Mouse (Mus musculus) lung, adult 2 months (tissue): ENCODE results near the gene Serpina11.

Source experiments
- CTCF ChIP-seq: fragments of 200-500 bp; IDR thresholded peaks from 2 replicates; pipeline ENCODE4 v1.5.1; 2011; ENCODE audit warnings: mild to moderate bottlenecking, low read length, control low read depth; ENCODE audit not compliant: insufficient read depth
- POLR2A ChIP-seq: fragments of 200-500 bp; IDR thresholded peaks from 2 replicates; pipeline ENCODE4 v1.6.1; 2011; ENCODE audit warnings: low read depth, mild to moderate bottlenecking, control low read depth, low read length, borderline replicate concordance; ENCODE audit errors: extremely low read depth

DNA sequence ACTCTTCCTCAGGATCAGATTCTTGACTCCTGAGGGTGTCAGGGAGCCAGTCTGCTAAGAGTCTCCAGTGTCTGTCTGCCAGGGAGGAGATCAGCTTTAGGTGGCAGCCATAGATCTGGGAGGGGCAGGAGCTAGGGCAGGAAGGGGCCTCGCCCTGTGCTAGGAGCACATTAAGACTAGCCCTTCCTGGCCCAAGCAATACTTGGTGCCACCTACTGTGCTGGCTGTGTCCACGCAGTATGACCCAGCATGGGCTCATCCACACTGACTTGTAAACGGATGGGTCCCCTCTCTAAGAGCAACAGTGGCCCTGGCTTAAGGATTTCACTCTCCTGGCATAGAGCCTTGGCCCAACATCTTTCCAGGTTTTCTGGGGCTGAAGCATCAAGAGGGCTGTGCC lies 31.0 kb downstream of the Serpina11 start, which contains the start of gene Serpina1e:
- no peak for TF ChIP-seq POLR2A
- no peak for TF ChIP-seq CTCF
